ENCODE assay signal across 8 mouse cellular contexts in genomic region chr7:126198926-126199325, GRCm38 (mm10). TPM values are rescaled to one million over a fixed set of nuclear protein-coding genes. Genes with fewer than 3 reads are reported as not detected.
DNase-seq lines count a peak whose midpoint lies in the region; ATAC-seq and TF ChIP-seq lines count a peak whose summit lies in the region.

No protein-coding gene starts in this region.

- peak overlapping the region; percentile 96 for H3K4me3 ChIP-seq in heart, embryonic 13.5 days
- peak overlapping the region; percentile 74 to 93 for H3K4me3 ChIP-seq in ES-E14 (ENCODE audit: insufficient read depth in 1 of 2, low read depth in 1 of 2, low read length in 2 of 2, poor library complexity in 1 of 2, severe bottlenecking in 1 of 2)
- H3K4me3 ChIP-seq in forebrain, embryonic 15.5 days = peak overlapping the region; percentile 70
- H3K4me3 ChIP-seq in liver, embryonic 16.5 days (ENCODE audit: low read depth, low read length) = peak overlapping the region; percentile 92

- in situ Hi-C loops in ES-E14 (cut with MboI; ENCODE audit: low sequenced_read_pairs in 2 of 2, unreplicated experiment in 2 of 2) = no loop called here

- H3K9ac ChIP-seq in heart, embryonic 13.5 days = peak overlapping the region; percentile 93
- H3K9ac ChIP-seq in ES-E14 (ENCODE audit: insufficient read depth, low read depth, low read length, poor library complexity, severe bottlenecking) = peak overlapping the region; percentile 95; the same call in 1 of the 2 replicates
- H3K9ac ChIP-seq in forebrain, embryonic 15.5 days (replicated peaks) = peak overlapping the region; percentile 96
- peak overlapping the region; percentile 98 for H3K9ac ChIP-seq in liver, embryonic 16.5 days (ENCODE audit: low read depth, low read length)

- no peak for ATAC-seq in heart, embryonic 13.5 days (ENCODE audit: extremely low read depth, insufficient number of reproducible peaks, low FRiP score, low TSS enrichment)
- no peak for ATAC-seq in forebrain, embryonic 15.5 days (replicated peaks)
- ATAC-seq in liver, embryonic 16.5 days (ENCODE audit: low read depth) = no peak

- WGBS in heart, embryonic 13.5 days = 60% methylated on average over 1 of the region's 1 CpGs
- WGBS in forebrain, embryonic 15.5 days = 7% methylated on average over 1 of the region's 1 CpGs
- WGBS in liver, embryonic 16.5 days (ENCODE audit: insufficient replicate concordance) = 18% methylated on average over 1 of the region's 1 CpGs

- DNase-seq in heart, postnatal 10 days = no peak
- no peak for DNase-seq in ES-E14 (ENCODE audit: low read depth, low spot score)
- DNase-seq in layer of hippocampus, adult 9-10 months (ENCODE audit: low spot score) = no peak
- no peak for DNase-seq in adrenal gland, postnatal 14 days
- DNase-seq in left cerebral cortex, postnatal 25 days (ENCODE audit: low spot score in 2 of 2) = no peak

- H3K36me3 ChIP-seq in heart, embryonic 13.5 days = no peaks in the 10 kb centered on the region
- 0 out of 2 replicates have a peak, but pooled peaks cover 2% of the 10 kb centered on the region for H3K36me3 ChIP-seq in ES-E14 (ENCODE audit: control insufficient read depth, insufficient read depth, low read length, poor library complexity, severe bottlenecking)
- H3K36me3 ChIP-seq in forebrain, embryonic 15.5 days = no peaks in the 10 kb centered on the region
- no peaks in the 10 kb centered on the region for H3K36me3 ChIP-seq in liver, embryonic 16.5 days (ENCODE audit: control insufficient read depth, insufficient read depth)

- intact Hi-C loops in heart, postnatal 10 days (cut with DNase I) = no loop called here
- intact Hi-C loops in left cerebral cortex, postnatal 25 days (cut with DNase I) = no loop called here

- H3K27ac ChIP-seq in heart, embryonic 13.5 days (replicated peaks) = peak overlapping the region; percentile 86; the same call in 1 of the 2 replicates
- no peak overlapping the region for H3K27ac ChIP-seq in ES-E14 (ENCODE audit: insufficient read depth, low read depth, low read length, poor library complexity, severe bottlenecking)
- H3K27ac ChIP-seq in forebrain, embryonic 15.5 days (replicated peaks) = peak overlapping the region; percentile 85; the same call in 1 of the 2 replicates
- no peak overlapping the region for H3K27ac ChIP-seq in liver, embryonic 16.5 days (ENCODE audit: low read length)

- H3K9me3 ChIP-seq in heart, embryonic 13.5 days = no peaks in the 10 kb centered on the region
- no peaks in the 10 kb centered on the region for H3K9me3 ChIP-seq in ES-E14 (ENCODE audit: control insufficient read depth, insufficient read depth, low read depth, low read length)
- no peaks in the 10 kb centered on the region for H3K9me3 ChIP-seq in forebrain, embryonic 15.5 days
- H3K9me3 ChIP-seq in liver, embryonic 16.5 days (replicated peaks; ENCODE audit: control insufficient read depth, low read length) = no peaks in the 10 kb centered on the region

- H3K4me1 ChIP-seq in heart, embryonic 13.5 days = peaks cover 24% of the 10 kb centered on the region
- H3K4me1 ChIP-seq in ES-E14 (ENCODE audit: control insufficient read depth in 2 of 2, insufficient read depth in 2 of 2, low read length in 2 of 2, poor library complexity in 1 of 2) = peaks cover 0 to 4% of the 10 kb centered on the region in 2 experiments; a peak in 3 of 4 replicates
- H3K4me1 ChIP-seq in forebrain, embryonic 15.5 days = peaks cover 33% of the 10 kb centered on the region
- peaks cover 18% of the 10 kb centered on the region for H3K4me1 ChIP-seq in liver, embryonic 16.5 days (ENCODE audit: control insufficient read depth, low read depth, low read length)

- H3K27me3 ChIP-seq in heart, embryonic 13.5 days (replicated peaks) = no peaks in the 10 kb centered on the region
- no peaks in the 10 kb centered on the region for H3K27me3 ChIP-seq in forebrain, embryonic 15.5 days
- H3K27me3 ChIP-seq in liver, embryonic 16.5 days (ENCODE audit: control insufficient read depth, insufficient read depth, low read depth, low read length) = no peaks in the 10 kb centered on the region

- peak overlapping the region; percentile 93 for H3K4me2 ChIP-seq in heart, embryonic 13.5 days
- H3K4me2 ChIP-seq in forebrain, embryonic 15.5 days (replicated peaks) = peak overlapping the region; percentile 85
- H3K4me2 ChIP-seq in liver, embryonic 16.5 days (ENCODE audit: low read depth, low read length) = peak overlapping the region; percentile 85

TF ChIP-seq in ES-E14, 5 proteins besides CTCF, POLR2A, EP300 and RAD21:
- TF ChIP-seq MAFK (IDR thresholded peaks at IDR 0.05; ENCODE audit: insufficient read depth, low read depth, low read length) (no peak), CHD2 (IDR thresholded peaks at IDR 0.05; ENCODE audit: low read depth, low read length) (no peak), HCFC1 (IDR thresholded peaks at IDR 0.05; ENCODE audit: borderline replicate concordance, insufficient read depth, low read length) (no peak), ZC3H11A (IDR thresholded peaks at IDR 0.05; ENCODE audit: borderline replicate concordance, low read depth, low read length) (no peak), ZNF384 (IDR thresholded peaks at IDR 0.05; ENCODE audit: low read depth, low read length) (no peak)

RNA-seq across cellular contexts. Expression of gene Xpo6, which starts 1.4 kb away (rescaled TPM):
- polyA plus RNA-seq in heart, embryonic 13.5 days (2015; fragmentation: Nextera tagmentation; extraction: Ambion mirVana) = 27.7 and 29.5 TPM in 2 replicates
- 10 to 100 TPM; 39.7 to 41.4 TPM for total RNA-seq in heart, postnatal 10 days (2021)
- total RNA-seq in ES-E14 (2012; rRNA removed) = 92.7 and 105 TPM in 2 replicates
- 48.7 and 51.2 TPM in 2 replicates for polyA plus RNA-seq in forebrain, embryonic 15.5 days (2015; fragmentation: Nextera tagmentation; extraction: Ambion mirVana)
- polyA plus RNA-seq in liver, embryonic 16.5 days (2015; fragmentation: Nextera tagmentation; extraction: Ambion mirVana) = 12.2 and 17.7 TPM in 2 replicates
- 77.8 and 97.1 TPM in 2 replicates for total RNA-seq in adrenal gland, postnatal 14 days (2021)
- 10 to 100 TPM; 93.6 to 95.1 TPM for total RNA-seq in left cerebral cortex, postnatal 25 days (2021)

Comparison
In these comparisons a context has a peak if more than half of its experiments do, and no peak if none do; other contexts are left out.
1. H3K27ac ChIP-seq: peak in heart, embryonic 13.5 days (single experiment) and forebrain, embryonic 15.5 days (single experiment); none in ES-E14 (single experiment) and liver, embryonic 16.5 days (single experiment).
2. Peak in every context shown above with its lines, with median percentiles within 50 percentile points of each other: H3K4me2 ChIP-seq, H3K4me3 ChIP-seq and H3K9ac ChIP-seq.